Mouse (Mus musculus): ENCODE measurements at regions not wholly inside any gene's neighbourhood (a gene's known extent, or its start where the extent isn't known, plus 50 kb on each side); places are given as distances from the start of the nearest gene placed in this dataset.

GRCm38 (mm10) chr5:46443805-46444340, 586.5 kb upstream of the Lcorl start:
- TF ChIP-seq CTCF (IDR thresholded peaks at IDR 0.05; ENCODE audit: low read depth): peak; percentile 64
- no peak for TF ChIP-seq EP300 (IDR thresholded peaks at IDR 0.05; ENCODE audit: low read depth)
